Mouse (Mus musculus) 3T3-L1 (cell line): ENCODE results near the gene Prss35.
A peak's percentile ranks its signal among the peaks of the same experiment; 100 is the strongest.

ENCODE experiments used
- DNase-seq: peaks from one replicate; pipeline ENCODE4 v3.0.0-alpha.2; 2015; ENCODE audit warnings: low read depth, low spot score

The Prss35 gene

DNA sequence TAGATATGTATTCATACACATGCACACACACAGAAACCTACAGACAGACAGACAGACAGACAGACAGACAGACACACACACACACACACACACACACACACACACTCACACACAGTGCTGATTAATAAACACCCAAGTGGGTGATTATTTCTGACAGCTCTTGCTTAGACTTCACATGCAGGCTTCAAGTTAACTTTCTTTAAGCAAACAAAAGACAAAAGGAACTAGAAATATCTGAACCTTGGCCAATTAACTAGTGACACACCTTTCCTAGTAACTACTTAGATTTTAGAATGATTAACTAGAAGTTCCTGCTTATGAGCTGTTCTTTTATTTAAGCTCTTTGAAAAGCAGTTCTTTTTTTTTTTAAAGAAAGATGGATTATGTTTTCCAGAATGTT, 9.1 kb upstream of the Prss35 start:
- no peak for DNase-seq

- no peak for DNase-seq
Observed at GRCm38 (mm10) chr9:86734795-86735194, 8.7 kb upstream of the Prss35 start.

GRCm38 (mm10) chr9:86736991-86737390, 6.5 kb upstream of the Prss35 start:
- peak; percentile 28 for DNase-seq

GRCm38 (mm10) chr9:86738067-86738466, 5.4 kb upstream of the Prss35 start:
- no peak for DNase-seq

DNA sequence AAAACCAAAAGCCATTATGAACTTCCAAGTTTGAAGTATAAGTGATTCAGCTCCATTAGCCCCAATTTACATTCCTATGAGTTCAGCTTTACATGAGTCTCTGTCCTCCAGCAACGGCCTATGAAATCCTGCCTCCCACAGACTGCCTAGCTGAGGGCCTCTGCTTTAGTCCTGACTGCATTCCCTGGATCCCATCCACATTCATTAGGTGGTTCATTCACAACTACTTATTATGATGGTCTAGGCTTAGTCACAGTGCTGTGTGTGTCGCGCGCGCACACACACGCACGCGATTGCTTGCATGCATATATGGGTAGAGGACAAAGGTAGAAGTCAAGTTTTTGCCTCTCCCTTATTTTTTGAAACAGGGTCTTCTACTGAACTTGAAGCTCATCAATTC, 4.6 kb upstream of the Prss35 start:
- DNase-seq = no peak

GRCm38 (mm10) chr9:86739971-86740370, 3.5 kb upstream of the Prss35 start:
- DNase-seq = no peak

DNA sequence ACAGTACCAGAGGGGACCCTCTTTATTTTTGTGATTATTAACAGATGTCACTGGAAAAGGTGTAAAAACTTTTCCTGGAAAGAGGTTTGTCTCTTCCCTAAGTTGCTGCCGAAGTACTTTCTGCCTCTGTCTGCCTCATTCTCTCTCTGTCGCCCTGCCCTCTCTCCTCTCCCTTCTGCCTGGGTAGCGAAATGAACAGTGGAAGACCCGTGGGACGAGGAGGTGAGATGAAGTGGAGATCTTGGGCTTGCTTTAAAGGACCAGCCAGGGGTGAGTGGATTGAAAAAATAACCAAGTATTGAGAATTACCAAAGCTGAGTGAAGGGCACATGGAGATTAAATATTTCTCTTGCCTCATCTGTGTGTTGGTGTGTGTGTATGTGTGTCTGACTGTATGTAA, 592 bp downstream of the Prss35 start:
- no peak for DNase-seq

DNA sequence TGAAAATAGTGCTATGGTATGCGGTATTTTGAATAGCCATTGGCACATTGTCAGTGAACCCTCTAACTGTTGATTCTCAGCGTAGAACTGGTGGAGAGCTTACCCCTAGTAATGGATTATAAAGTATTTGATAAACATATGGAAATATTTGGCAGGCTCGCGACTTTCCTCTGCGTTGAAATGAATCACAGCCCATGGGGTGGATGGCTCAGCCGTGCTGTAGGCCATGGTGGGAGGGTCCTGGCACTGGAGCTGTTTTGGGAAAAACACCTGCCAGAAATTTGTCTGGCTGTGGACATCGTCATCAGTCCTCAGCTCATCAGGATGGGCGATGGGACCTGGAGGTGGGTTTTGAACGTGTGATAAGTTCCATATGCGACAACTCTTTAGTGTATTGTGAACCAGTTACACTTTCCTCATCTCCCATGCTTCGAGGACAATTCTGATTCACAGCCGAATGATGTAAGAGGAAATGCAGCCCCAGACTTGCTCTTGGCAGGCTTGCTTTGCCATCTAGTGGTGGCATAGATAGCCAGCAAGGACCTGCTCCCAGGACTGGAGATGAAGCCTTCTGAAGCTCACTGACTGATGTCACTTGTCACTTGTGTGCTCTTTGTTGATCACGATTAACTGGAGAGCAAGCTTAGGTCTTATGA, 2.6 kb downstream of the Prss35 start:
- DNase-seq = peak; percentile 88

- DNase-seq = no peak
Observed at GRCm38 (mm10) chr9:86762477-86763376, 19.3 kb downstream of the Prss35 start.

GRCm38 (mm10) chr9:86764002-86764401, 20.6 kb downstream of the Prss35 start:
- DNase-seq = no peak

- no peak for DNase-seq
Observed at GRCm38 (mm10) chr9:86766991-86767390, 23.5 kb downstream of the Prss35 start.

GRCm38 (mm10) chr9:86772897-86773296, 29.4 kb downstream of the Prss35 start:
- DNase-seq = no peak

- DNase-seq = peak; percentile 66
Observed at GRCm38 (mm10) chr9:86773996-86774395, 30.5 kb downstream of the Prss35 start.

DNA sequence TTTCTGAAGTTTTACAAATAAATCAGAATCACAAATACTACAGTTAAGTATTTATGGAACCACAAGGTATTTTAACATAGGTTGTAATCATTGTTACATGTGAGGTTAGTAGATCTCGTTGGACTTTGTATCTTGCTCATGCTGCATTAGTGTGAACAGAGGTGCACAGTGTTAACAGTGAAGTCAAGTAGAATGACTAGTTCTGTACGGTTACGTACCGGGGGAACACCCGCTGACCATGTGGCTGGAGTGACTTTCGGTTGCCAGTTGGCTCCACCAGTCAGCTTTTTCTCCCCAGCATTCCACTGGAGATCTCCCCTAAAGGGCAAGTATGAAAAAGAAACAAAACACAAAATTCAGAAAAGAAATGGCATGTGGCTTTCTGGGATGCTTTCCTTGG, 31.9 kb downstream of the Prss35 start:
- DNase-seq = no peak

DNA sequence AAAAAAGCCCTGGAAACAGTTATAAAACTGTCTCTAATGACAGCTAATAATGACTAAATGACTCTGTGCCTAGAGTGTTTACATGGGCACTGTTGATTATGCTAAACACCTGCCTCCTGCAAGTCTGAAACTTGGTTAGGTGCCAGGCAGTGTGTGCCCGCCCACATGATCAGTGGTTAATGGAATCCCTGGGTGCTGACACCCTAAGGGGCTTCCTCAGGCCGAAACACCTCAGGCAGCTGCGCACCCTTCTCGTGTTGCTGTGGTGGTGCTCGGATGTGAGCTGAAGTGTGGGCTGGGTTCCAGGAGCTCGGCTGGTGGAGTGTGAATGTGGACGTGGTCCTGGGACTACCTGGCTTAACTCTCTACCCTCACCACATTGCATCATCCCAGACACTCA, 33.9 kb downstream of the Prss35 start:
- no peak for DNase-seq

GRCm38 (mm10) chr9:86778212-86778611, 34.8 kb downstream of the Prss35 start:
- no peak for DNase-seq

GRCm38 (mm10) chr9:86781426-86781825, 38.0 kb downstream of the Prss35 start:
- no peak for DNase-seq

- DNase-seq = no peak
Observed at GRCm38 (mm10) chr9:86782836-86783235, 39.4 kb downstream of the Prss35 start.

GRCm38 (mm10) chr9:86789186-86789585, 45.7 kb downstream of the Prss35 start:
- DNase-seq = peak; percentile 65

DNA sequence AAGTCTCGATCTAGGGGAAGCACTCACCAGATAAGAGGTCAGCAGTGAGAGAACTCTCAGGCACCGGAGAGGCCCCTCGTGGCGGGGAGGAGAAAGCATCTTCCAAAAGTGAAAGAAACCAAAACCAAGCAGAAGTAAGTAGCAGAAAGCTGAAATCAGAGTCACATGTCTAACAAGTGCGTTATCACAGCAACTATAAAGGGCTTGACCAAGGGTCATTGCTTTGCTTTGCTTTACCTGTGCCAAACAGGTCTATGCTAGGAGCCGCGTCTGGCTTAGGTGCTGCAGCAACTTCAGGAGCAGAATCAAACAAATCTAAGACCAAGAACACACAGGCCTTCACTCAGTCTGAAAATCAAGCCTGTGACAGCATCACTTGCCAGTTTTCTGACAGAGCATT, 48.5 kb downstream of the Prss35 start:
- DNase-seq = no peak

- no peak for DNase-seq
Observed at GRCm38 (mm10) chr9:86795236-86795635, 51.8 kb downstream of the Prss35 start.

DNA sequence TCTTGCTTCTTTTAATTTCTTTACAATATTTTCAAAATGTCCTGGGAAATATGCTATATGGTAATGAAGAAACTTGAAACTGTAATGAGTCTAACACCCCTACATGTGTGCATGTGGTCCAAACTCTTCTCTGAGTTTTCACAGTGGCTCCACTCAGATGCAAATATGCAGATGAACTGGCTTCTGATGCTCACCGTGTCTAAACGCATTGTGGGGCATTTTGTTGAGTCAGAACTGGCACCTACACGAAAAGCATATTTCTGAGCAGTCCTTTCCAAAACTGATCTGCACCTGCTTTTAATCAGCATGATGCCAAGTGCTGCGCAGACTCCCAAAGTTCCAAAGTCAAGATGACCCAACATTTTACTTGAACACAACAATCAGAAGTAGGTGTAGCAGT, 54.1 kb downstream of the Prss35 start:
- DNase-seq = no peak

DNA sequence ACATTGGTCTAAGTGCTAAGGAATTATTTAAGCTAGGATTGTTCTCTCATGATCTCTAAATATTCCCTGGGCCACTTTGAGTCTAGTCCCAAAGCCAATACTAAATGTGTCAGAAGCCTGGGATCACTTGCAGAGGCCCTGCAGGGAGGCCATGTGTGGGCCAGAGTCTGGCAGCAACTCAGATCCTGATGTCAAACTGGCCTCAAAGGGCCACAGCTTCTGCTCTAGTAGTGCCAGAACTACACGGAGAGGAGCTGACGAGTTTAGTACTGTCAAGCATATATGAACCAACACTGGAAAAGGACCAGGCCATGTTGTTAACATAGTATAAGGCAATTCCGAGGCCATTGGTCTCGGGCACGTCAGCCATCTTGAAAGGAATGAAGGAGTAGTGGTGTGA, 54.7 kb downstream of the Prss35 start:
- DNase-seq = no peak
